Mouse (Mus musculus) adrenal gland, adult (tissue): ENCODE results near the gene Ccdc71l.
A peak's percentile ranks its signal among the peaks of the same experiment; 100 is the strongest.

Experiments used
- DNase-seq, 2 experiments: peaks; one replicate each; pipeline ENCODE4 v3.0.0; 2022 to 2023; ENCODE audit warnings: low spot score in 1 of 2; ENCODE audit not compliant: inconsistent age in 2 of 2

Ccdc71l gene

GRCm38 (mm10) chr12:32378528-32379295 lies at the start of gene Ccdc71l:
Gene Ccdc71l (plus strand): TSS chr12:32378704.
- DNase-seq = peak; percentile 87 to 95

- DNase-seq = no peak
Measured at GRCm38 (mm10) chr12:32339078-32339477, 39.4 kb upstream of the Ccdc71l start.

GRCm38 (mm10) chr12:32343487-32343886 lies 35.0 kb upstream of the Ccdc71l start:
- DNase-seq = peak in 1 of 2 experiments; percentile 71

GRCm38 (mm10) chr12:32346121-32346520 lies 32.4 kb upstream of the Ccdc71l start:
- DNase-seq = no peak

- DNase-seq = no peak
Measured at GRCm38 (mm10) chr12:32348493-32348892, 30.0 kb upstream of the Ccdc71l start.

- DNase-seq = no peak
Measured at GRCm38 (mm10) chr12:32351874-32352273, 26.6 kb upstream of the Ccdc71l start.

- peak; percentile 92 to 97 for DNase-seq
Measured at GRCm38 (mm10) chr12:32379296-32379725, 807 bp downstream of the Ccdc71l start.

GRCm38 (mm10) chr12:32379731-32380130 lies 1.2 kb downstream of the Ccdc71l start:
- DNase-seq = no peak

GRCm38 (mm10) chr12:32380457-32380856 lies 2.0 kb downstream of the Ccdc71l start:
- DNase-seq = peak in 1 of 2 experiments; percentile 24

GRCm38 (mm10) chr12:32381011-32381410 lies 2.5 kb downstream of the Ccdc71l start:
- DNase-seq = peak in 1 of 2 experiments; percentile 49

GRCm38 (mm10) chr12:32419537-32419936 lies 41.0 kb downstream of the Ccdc71l start:
- DNase-seq = no peak

GRCm38 (mm10) chr12:32427832-32428231 lies 49.3 kb downstream of the Ccdc71l start:
- no peak for DNase-seq

GRCm38 (mm10) chr12:32431004-32431403 lies 52.5 kb downstream of the Ccdc71l start:
- DNase-seq = no peak
